Mouse (Mus musculus) erythroblast, embryonic 14.5 days (primary cell): ENCODE results near the gene Tmem182.

Experiments
- GATA1 ChIP-seq: IDR thresholded peaks from 2 replicates; pipeline ENCODE4 v1.6.1; 2012; ENCODE audit warnings: low read length, inconsistent platforms, mixed read lengths
- TAL1 ChIP-seq: IDR thresholded peaks from 3 replicates; pipeline ENCODE4 v1.6.1; 2012; ENCODE audit warnings: low read length, inconsistent platforms, mixed read lengths

GRCm38 (mm10) chr1:40764042-40764441 is 41.4 kb upstream of the Tmem182 start:
- TF ChIP-seq TAL1 (no peak), GATA1 (no peak)
